Mouse (Mus musculus): ENCODE results near the gene Gpr87. TPM values are rescaled to one million over a fixed set of nuclear protein-coding genes. Genes with fewer than 3 reads are reported as not detected.
A peak's percentile ranks its signal among the peaks of the same experiment; 100 is the strongest.

Gpr87 gene
- not detected for total RNA-seq (2021)

DNA sequence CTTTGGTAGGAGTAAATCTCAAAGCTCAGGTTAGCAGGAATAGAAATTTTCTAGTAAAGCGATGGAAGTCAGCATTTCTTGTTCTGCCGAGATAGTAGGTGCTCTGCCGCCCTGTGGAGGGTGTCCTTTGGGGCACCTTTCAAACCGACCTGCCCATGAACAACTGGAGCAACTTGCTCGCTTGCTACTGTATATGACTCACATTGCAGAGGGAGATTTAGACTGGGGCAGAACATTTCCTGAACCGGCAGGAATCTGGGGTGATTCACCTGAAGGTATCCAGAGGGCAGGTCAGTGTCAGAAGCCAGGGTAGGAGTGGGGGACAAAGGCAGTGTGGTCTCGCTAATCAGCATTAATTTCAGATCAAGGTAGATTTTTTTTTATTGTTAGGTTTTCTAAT lies at the start of gene Gpr87:
Gene Gpr87, minus strand, starts transcription at position 167 of the 400 bp plus-strand sequence.
- intact Hi-C loops (cut with DNase I), result no loop called here
- no peak for DNase-seq

DNA sequence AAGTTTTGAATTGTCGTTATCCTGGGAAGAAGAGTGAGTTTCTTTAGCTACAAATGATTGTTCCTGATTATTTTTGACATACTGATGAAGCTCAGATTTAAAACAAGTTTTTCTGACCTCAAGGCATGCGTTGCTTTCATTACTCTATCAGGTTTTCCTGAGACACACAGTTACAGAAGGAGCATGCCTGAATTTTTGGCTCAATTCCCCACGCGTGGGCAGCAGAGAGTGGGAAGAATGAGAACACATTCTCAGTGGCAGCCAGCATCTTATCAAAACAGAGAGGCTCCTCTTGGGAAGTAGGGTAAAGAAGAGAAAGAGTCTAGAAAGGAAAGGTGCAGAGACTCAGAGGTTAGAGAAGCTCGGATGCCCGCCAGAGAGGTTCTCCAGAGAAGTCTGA lies 48.5 kb upstream of the Gpr87 start:
- peak in 1 of 2 experiments; percentile 27 for DNase-seq
- intact Hi-C loops (cut with DNase I), result no loop called here

DNA sequence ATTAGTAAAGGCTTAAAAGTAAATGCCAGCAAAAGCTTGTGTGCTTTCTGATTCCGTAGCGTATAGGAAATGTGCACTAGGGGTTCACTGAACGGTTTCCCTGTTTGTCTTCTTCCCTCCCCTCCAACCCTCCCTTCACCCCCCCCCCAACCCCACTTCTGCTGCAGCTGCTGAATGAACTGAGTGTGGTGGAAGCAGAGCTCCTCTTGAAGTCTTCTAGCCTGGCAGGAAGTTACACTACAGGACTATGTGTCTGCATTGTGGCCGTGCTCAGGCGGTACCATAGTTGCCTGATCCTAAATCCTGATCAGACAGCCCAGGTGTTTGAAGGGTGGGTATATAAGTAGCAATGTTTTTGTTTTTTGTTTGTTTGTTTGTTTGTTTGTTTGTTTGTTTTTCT lies 40.0 kb upstream of the Gpr87 start:
- intact Hi-C loops (cut with DNase I), result no loop called here
- no peak for DNase-seq

DNA sequence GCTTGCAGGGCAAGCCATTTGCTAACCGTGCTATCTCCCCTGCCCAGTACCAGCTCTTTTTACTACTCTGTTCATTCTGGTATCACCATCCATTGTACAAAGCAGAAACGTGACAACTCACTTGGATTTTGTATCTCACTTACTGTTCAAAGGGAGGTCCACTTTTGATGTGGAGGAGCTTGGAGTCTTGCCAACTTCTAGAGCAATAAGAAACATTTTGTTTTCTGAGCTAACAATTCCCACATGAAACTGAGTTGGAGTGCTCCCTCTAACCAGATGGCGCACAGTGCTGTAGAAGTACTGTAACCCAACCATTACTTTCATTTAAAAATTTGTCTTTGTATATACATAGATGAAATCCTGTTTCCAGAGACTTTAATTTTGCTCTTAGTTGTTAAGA lies 36.0 kb upstream of the Gpr87 start:
- DNase-seq, result no peak
- intact Hi-C loops (cut with DNase I), result no loop called here

DNA sequence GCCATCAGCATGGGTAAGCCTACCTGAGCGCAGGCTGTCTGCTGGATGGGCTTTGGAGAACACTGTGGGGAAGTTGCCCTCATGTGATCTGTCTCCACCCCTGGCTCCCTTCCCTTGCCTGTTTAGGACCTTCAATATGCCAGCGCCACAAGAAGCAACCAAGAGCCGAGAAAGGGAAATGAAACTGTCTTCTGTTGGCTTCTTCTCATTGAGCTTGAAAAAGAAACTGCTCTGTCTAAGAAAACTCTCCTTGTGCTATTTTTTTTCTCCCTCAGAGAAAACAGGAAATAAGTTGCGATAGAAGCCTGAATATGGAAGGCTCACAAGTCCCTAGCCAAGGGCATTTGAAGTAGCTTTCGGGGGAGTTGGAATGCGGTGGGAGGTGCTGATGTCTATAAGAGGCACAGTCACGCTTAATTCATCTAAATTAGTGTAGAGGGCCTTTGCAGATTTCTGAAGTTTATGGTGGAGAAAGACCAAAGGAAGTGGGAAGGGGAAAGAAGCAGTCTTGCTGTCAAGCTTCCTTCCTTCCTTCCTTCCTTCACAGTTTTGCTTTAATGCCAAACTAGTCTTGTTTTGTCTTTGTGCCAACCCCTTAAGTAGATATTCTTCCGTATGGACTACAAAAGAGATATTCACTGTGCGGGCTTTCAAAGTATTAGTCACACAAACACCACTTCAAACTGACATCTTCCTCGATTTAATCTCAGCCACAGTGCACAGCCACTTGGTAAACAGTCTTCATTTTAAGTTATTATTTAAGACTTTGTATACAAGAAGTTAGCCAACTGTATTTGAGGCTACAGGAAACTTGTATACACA lies 34.0 kb upstream of the Gpr87 start:
- DNase-seq, result peak in 1 of 2 experiments; percentile 38
- intact Hi-C loops (cut with DNase I), result no loop called here

DNA sequence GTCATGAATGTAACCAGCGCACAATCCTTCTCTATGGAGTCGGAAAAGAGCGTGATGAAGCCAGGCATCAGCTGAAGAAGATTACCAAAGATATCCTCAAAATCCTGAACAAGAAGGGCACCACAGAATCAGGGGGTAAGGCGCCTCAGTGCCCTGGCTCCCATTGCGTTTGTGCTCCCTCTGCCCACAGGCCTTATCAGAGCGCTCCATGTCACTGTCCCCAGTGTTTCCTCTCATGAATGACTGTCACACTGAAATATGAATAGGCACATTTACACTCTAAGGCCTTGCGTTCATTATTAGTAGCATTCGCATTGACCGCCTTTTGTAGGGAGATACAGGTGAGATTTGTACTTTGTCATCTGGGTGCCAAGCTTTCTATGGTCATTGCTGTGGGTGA lies 32.8 kb upstream of the Gpr87 start:
- intact Hi-C loops (cut with DNase I), result no loop called here
- no peak for DNase-seq

DNA sequence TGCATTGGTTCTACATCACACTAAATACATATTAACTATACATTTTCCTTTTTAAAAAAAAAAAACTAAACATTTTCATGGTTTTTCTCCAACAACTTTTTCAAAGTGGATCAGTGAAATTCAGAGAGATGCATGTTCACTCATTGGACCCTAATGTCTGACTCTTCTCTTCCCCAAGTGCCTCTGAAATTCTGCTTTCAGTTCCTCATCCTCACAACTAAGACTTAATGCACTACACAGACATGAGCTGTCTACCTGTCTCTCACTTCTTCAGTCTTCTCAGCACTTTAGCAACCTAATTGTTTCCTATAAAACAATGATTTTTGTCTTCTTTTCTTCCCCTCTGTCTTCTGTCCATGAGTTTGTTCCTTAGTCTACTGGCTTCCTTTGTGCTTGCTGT lies 30.5 kb upstream of the Gpr87 start:
- intact Hi-C loops (cut with DNase I), result no loop called here
- DNase-seq, result no peak

DNA sequence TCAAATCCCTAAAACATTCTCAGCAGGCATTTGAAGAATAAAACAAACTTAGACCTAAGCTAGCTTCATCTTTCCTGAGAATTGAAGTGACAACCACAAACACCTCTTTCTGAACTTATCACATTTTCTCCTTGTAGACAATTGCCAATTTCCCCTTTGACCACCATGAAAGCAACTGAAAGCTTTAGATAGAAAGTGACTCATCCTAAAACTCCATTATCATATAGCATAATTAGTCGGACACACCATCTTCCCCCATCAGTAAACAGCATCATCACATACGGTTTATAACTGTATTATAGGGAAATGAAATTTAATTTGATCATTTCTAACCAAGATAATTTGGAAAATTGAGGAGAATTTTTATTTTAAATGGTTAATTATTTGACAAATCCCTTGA lies 27.4 kb upstream of the Gpr87 start:
- intact Hi-C loops (cut with DNase I), result no loop called here
- DNase-seq, result no peak

DNA sequence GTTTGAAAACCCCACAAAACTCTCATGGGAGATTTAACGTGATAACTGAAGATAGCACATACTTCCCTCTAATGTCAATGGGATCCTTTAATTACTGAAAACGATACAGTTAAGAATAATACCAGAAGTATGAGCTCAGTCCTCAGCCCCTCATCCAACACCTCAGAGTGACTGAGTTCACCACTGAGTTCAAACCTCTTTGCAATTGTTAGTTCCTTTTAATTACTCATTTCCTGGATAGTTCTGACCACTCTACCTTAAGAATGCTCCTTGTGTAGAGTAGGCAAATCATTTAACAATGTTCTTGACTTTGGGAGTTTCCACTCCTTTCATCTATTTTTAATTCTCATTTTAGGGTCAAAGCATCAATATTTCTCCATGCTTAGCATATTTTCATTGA lies 24.4 kb upstream of the Gpr87 start:
- intact Hi-C loops (cut with DNase I), result no loop called here
- no peak for DNase-seq

DNA sequence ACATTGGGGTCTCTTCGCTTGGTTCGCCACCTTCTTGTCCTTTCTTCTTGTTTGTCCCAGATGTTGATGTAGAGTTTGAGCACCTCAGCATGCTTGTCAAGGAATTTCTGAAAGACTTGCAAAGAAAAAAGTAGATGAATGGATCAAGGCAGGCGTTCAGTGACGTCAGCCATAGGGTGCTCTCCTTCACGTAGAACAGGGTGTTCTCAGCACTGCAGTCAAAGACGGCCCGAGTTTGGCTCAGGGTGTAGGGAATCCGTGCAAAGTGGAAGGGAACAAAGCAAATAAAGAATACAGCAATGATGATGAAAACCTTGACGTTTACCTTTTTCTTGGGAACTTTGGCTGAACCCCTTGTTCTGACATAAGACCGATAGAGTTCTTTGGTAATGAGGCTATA lies 22.3 kb upstream of the Gpr87 start:
- DNase-seq, result no peak
- intact Hi-C loops (cut with DNase I), result no loop called here

DNA sequence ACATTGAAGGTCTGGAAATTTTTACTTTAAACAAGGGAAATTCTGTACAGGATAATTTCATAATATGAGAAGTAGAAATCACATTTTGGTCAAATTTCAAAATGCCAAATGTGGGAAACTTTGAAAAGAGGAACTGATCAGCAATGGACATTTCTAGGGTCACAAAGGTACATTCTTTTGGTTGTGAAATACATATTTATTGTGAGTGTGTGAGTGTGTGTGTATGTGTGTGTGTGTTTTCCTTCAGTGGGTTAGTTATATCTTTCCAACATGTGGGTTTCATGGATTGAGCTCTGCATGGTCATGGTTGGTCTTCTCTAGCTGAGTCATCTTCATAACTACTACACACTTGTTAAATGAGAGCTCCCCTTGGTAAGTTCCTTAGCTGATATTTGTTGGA lies 17.5 kb upstream of the Gpr87 start:
- intact Hi-C loops (cut with DNase I), result no loop called here
- no peak for DNase-seq

DNA sequence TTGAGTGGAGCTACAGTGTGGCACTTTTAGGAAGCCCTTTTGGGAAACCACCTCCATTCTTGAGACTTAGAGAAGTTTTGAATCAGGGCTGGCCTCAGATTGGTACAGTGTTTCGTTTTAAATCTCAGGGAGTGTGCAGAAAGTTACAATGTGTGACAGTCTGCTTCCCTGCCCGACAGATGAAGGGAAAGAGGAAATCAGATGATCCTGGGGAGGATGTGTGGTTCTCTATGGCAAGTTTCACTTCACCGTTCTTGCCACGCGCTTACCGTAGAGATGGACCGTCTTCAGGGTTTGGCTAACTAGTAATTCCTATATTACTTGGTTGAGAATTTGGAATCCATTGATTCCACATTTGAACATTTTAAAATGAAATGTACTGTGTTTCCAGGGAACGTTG lies 16.9 kb upstream of the Gpr87 start:
- intact Hi-C loops (cut with DNase I), result no loop called here
- DNase-seq, result no peak

DNA sequence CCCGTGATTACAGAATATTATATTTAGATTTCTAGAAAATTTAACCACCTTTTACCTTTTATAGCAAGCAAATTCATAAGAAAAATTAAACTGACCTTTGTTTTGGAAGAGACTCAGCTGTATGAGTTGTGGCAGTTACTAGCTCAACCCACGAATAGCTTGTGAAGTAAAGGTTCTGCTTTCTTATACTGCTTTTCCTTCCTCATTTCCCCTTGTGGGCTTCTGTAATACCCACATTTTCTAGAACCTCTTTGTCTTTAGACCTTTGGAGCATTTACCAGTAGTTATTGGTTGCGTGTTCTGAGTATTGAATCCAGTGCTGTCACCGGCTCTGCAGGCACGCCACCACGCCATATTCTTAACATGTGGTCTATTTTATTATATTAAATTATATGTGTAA lies 15.8 kb upstream of the Gpr87 start, which contains the start of gene P2ry13:
Gene P2ry13, minus strand, starts transcription at position 156 of the 400 bp plus-strand sequence.
- intact Hi-C loops (cut with DNase I), result no loop called here
- no peak for DNase-seq

DNA sequence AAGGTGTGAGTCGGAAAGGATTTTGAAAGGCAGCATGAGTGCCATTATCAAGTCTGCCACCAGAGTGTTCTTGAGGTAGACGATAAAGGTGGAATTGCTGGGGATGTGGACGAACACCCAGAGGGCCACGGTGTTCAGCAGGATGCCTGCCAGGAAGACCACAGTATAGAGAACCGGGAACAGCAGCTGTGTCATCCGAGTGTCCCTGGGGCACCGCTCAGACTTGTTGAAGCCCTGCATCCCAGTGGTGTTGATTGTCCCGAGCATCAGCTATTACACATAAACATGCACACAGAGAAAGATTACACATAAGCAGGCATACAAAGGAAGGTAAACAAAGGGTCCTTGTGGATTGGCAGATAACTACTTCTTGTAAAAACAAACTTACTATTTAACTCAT lies 15.2 kb upstream of the Gpr87 start:
- no peak for DNase-seq
- intact Hi-C loops (cut with DNase I), result no loop called here

DNA sequence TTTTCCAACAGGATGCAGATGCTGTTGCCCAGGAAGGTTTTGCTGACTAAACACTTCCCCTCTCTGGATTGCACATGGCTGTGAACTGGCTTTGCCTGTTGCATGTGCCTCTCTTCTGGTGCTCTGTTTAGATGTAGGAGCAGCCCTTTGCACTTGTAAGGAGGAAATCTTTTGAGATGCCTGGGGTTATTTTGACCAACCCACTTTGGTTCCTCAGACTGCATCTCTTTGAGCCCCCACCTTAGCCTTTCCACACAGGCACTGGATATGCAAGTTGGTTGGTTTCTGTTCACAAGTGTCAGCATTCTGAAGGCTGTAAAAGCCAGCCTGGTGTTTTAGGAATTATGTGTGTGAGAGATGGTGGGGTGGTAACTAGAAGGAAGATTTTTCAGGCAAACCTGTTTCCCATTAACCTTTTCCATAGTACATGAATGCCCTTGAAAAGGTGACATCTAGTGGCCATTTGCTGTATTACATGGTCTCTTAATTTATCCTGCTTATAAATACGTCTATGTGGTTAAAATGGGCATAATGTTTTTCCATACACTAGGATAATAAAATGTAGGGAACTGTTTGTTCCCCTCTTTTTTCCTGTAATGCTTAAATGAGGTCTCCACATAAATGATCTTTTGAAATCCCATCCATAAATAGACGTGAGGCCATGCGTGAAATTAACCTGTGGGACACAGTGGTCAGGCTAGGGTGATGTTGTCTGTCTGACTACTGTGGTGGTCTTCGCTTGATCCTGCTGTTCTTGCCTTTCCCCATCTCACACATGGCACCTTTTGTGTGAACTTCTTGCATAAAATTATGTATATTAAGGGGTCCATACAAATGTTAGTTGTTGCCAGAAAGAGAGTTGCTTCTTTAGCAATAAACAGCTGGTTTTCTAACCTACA lies 14.0 kb upstream of the Gpr87 start:
- intact Hi-C loops (cut with DNase I), result loop anchor here (1.0 to 2.0 kb wide), 2 partner anchors 34 to 89 kb away; no protein-coding TSS in a partner anchor
- DNase-seq, result no peak

DNA sequence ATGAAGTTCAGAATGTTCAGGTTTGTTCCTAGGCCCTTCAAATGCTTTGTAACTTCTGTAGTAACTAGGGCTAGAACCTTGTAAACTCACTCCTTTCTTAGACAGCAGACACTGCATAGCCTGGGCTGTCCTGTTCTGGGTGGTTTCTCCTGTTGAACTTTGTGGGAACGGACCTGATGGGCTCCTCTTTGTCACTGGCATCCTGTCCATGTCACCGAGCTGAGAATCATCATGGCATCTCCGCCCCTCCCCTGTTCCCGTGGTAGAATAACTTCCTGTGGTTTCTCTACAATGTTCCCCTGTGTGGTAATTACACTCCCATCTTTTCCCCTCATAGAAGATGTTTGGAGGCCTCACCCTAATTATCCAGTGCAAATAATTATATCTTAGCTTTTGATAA lies 11.0 kb upstream of the Gpr87 start:
- DNase-seq, result no peak
- intact Hi-C loops (cut with DNase I), result no loop called here

DNA sequence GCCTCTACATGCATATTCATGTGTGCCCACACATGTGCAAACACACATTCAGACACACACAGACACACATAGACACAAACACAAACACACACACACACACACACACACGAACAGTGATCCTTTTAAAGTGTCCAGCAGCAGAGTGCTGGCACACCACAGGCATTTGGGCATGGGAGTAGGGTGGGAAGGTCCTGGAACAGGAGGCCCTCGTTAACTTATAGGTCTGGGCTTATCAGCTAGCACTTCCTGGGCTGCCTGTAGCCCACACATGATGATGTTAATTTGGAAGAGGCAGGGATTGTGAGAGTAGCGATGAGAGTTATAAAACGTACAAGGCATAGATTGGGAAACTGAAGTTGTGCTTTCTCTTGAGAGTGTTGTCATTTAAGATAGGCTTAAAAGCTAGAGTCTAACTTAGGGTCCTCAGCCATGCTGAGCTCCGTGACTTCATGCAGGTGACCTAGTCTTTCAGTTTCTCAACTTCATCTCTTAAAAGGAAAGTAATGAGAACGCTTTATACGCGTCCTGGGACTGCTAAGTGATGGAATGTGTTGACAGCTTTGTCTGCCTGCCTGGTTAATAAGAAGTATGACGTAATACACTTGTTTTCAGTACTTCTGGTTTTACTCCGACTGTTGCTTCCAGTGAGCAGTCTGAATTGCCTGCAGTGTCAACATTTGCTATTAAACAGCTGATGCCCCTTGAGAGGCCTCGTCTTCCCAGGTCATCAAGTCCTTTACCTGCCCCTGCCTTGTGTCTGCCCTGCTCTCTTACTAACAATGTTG lies 10.0 kb upstream of the Gpr87 start:
- DNase-seq, result no peak
- intact Hi-C loops (cut with DNase I), result no loop called here

DNA sequence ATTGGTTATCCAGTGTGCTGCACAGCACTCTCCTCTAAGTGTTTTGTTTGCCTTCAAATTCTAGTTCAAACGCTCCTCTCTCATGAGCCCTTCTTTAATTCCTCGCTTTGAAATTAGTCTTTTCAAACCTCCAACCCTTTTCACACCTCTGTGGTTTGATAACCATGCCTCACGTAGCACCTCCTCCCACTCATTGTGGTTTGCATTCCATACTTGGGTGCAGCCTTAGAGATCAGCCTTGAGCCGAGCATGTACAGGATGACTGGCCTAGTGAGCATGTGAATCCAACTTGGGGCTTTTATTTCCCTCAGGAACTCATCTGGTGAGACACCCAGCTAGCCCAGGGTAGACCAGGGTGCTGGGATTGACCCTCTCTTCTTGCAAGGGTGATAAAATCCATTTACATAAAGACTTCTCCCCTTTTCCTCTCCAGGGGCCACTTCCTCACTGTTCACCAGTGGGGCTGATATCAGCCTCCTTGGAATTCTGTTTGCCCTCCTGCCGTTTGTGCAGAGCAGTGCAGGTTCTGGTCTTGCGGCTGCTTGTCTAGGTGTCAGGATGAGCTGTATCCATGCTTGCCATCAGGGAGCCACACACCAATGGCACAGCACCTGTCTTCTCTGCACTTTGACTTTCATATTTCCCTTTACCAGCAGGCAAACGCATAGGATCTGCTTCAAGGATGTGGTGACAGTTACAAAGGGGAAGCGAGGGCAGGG lies 9.1 kb upstream of the Gpr87 start:
- intact Hi-C loops (cut with DNase I), result no loop called here
- no peak for DNase-seq

DNA sequence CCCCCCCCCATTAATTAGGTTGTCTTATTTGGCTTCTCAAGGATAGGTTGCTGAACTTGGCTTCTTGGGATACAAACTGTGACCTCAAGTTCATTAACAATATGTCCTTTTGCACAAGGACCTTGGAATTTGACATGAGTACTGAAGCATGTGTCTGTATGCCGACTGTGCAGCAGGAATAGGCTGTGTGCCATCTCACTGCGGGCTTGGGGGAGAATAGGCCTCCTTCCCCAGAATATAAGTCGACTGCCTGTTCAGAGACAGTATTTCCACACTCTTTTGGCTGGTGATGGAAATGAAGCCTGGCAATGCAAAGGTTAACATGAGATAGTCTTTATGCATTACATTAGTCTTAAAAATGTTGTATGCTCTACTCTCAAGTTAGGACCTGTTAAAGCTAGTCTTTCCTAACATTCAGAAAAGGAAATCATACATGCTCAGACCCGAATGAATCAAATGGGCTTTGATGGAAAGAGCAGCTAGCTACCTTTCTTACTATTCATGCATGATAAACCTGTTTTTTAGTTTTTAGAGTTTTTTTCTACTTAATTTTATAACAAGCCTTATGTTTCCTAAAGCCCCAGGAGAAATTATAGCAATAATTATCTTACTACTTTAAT lies 2.5 kb upstream of the Gpr87 start:
- intact Hi-C loops (cut with DNase I), result no loop called here
- no peak for DNase-seq

DNA sequence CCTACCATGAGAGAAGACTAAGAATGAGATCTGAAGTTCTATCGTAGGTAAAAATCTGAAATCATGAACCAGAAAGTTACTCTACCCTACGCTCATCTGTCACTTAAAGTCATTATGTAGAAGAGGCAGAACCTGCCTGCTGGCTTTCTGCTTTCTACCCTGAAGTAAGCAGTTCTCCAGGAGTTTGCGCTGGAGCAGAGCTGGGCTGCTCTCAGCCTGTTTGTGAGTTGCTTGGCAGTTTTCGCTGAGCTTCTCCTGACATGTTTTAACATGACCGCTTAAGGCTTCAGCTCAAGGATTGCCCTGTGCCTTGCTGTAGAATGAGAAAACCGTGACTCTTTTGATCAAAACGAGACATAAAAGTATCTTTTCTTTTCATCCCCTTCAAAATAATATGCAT lies 805 bp downstream of the Gpr87 start:
- no peak for DNase-seq
- intact Hi-C loops (cut with DNase I), result no loop called here

All from heart, postnatal 36 days (tissue).